Mouse (Mus musculus) Patski (cell line): ENCODE data around the gene Rplp1. TPM values are rescaled to one million over a fixed set of nuclear protein-coding genes. Genes with fewer than 3 reads are reported as not detected.

Experiments used
- ATAC-seq: fragments of 100-300 bp; one replicate; pipeline ENCODE4 v1.8.0; 2021
- CTCF ChIA-PET: fragments of 350-600 bp; sonication (Branson Sonifier 250); formaldehyde crosslinking; loops from one replicate; lab custom pipeline; 2022; ENCODE audit warnings: inconsistent platforms; lab: Charles Lee
- POLR2A ChIA-PET: fragments of 350-600 bp; sonication (Branson Sonifier 250); formaldehyde crosslinking; loops from one replicate; lab custom pipeline; 2022; ENCODE audit warnings: antibody characterized with exemption, inconsistent platforms; lab: Charles Lee
- DNase-seq: peaks from one replicate; pipeline ENCODE4 v3.0.0-alpha.2; 2011; ENCODE audit warnings: low read depth, low spot score
- H3K27me3 ChIP-seq: fragments of 371-371 bp; one replicate; pipeline ENCODE4 v1.5.1; 2021
- CTCF ChIP-seq: fragments of 100-300 bp; IDR thresholded peaks from one replicate; pipeline ENCODE4 v1.5.1; 2021
- in situ Hi-C: fragments of 300-500 bp; cut with MboI; formaldehyde crosslinking; loops from 3 replicates; pipeline ENCODE4 v1.11.1; 2018; ENCODE audit warnings: low pct_unique_long_range_greater_than_20kb, mixed read lengths
- polyA plus RNA-seq: library from polyadenylated mRNA; unstranded; gene quantifications from one replicate; pipeline ENCODE4 v1.2.3, GENCODE M21; 2021

Gene Rplp1
- 3,038 TPM for polyA plus RNA-seq

DNA sequence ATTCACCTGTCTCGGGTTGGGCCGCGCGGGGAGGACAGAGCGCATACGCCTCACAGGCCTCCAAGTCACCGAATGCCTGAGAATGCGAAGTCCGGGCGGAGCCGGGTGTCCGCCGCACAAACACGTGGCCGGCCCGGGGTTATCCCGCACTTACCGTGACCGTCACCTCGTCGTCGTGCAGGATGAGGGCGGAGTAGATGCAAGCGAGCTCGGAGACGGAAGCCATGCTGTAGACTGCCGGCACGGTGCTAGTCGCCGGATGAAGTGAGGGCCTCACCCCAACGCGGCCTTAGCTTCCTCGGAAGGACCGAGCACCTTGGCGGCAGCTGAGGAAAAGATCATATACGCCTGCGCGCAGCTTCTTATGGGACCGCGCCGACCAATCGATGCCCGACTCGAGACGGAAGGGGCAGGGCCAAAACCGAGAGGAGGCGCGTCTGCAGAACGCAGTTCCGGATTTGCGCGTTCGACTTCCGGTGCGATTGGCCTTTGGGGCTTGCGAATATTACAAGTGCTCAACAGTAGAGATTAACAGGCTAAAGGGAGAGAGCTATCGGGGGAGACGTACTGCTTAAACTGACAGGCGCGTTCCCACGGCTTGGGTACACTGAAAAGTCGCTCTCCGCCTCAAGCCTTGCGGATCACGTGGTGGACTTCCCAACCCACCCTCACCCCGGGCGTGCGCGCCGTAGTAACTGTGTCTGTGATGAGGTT, at the start of gene Rplp1:
Gene Rplp1 (minus strand): TSS at position 340 of the 714 bp plus-strand sequence.
- POLR2A ChIA-PET: interaction anchor here (1.1 to 1.7 kb wide), 4 partner anchors 10 to 32 kb away, joined by 3 to 4 read pairs (median 4); partner anchors contain the start of gene Kif23
- peak; percentile 81 for ATAC-seq
- in situ Hi-C loops: no loop called here
- peak; percentile 83 for DNase-seq
- TF ChIP-seq CTCF: no peak
- no peaks in the 10 kb centered on the region for H3K27me3 ChIP-seq
- CTCF ChIA-PET: interaction anchor here (1.1 to 1.4 kb wide), 2 partner anchors 10 kb away, joined by 4 to 5 read pairs; no protein-coding TSS in a partner anchor

- H3K27me3 ChIP-seq: no peaks in the 10 kb centered on the region
- ATAC-seq (peak; percentile 84), DNase-seq (peak; percentile 92)
- in situ Hi-C loops: loop anchor here (10.0 kb wide), 1 partner anchor 161 kb away; the partner anchor contains the start of gene Glce
- CTCF ChIA-PET: interaction anchor here (1.1 to 2.6 kb wide), 6 partner anchors 14 to 281 kb away, joined by 3 to 10 read pairs (median 4); no protein-coding TSS in a partner anchor
- TF ChIP-seq CTCF: no peak
- POLR2A ChIA-PET: no interaction called here
Measured at GRCm38 (mm10) chr9:61963356-61963755, 49.0 kb upstream of the Rplp1 start.

- ChIA-PET CTCF (interaction anchor here (1.1 to 1.6 kb wide), 4 partner anchors 12 to 79 kb away, joined by 3 to 4 read pairs (median 4); no protein-coding TSS in a partner anchor), POLR2A (no interaction called here)
- DNase-seq (no peak), ATAC-seq (no peak)
- TF ChIP-seq CTCF: no peak
- H3K27me3 ChIP-seq: no peaks in the 10 kb centered on the region
- in situ Hi-C loops: loop anchor here (10.0 kb wide), 1 partner anchor 164 kb away; the partner anchor contains the start of gene Glce
Measured at GRCm38 (mm10) chr9:61961181-61961580, 46.8 kb upstream of the Rplp1 start.

GRCm38 (mm10) chr9:61960753-61961152, 46.4 kb upstream of the Rplp1 start:
- in situ Hi-C loops: loop anchor here (10.0 kb wide), 1 partner anchor 164 kb away; the partner anchor contains the start of gene Glce
- no peak for DNase-seq
- POLR2A ChIA-PET: no interaction called here
- CTCF ChIA-PET: interaction anchor here (1.2 to 1.6 kb wide), 2 partner anchors 25 to 79 kb away, joined by 3 to 4 read pairs; no protein-coding TSS in a partner anchor
- TF ChIP-seq CTCF: no peak
- no peaks in the 10 kb centered on the region for H3K27me3 ChIP-seq
- no peak for ATAC-seq

- no peak for TF ChIP-seq CTCF
- CTCF ChIA-PET: interaction anchor here (1.2 to 1.6 kb wide), 2 partner anchors 26 to 80 kb away, joined by 3 to 4 read pairs; no protein-coding TSS in a partner anchor
- no peak for ATAC-seq
- in situ Hi-C loops: loop anchor here (10.0 kb wide), 1 partner anchor 165 kb away; the partner anchor contains the start of gene Glce
- H3K27me3 ChIP-seq: no peaks in the 10 kb centered on the region
- POLR2A ChIA-PET: no interaction called here
- DNase-seq: no peak
Measured at GRCm38 (mm10) chr9:61959921-61960569, 45.7 kb upstream of the Rplp1 start.

DNA sequence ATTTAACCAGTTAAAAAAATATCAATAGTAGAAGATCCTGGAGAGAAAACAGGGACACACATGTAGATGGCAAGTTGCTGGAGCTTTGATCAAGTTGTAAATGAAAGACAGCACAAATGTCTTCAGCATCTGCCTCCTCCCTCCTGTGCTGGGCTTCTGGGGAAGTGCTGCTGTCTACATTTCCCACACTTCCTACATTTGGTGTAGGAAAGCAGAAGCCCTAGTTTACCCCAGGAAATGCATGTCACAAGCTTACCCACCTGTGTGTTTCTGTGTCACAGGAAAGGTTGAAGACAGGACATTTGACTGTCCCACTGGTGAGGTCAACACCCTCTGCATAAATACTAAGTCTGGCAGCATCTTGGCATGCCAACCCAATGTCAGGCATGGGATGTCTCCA, 40.4 kb upstream of the Rplp1 start:
- ChIA-PET CTCF (interaction anchor here (0.8 to 1.6 kb wide), 3 partner anchors 13 to 86 kb away, joined by 3 to 5 read pairs (median 5); no protein-coding TSS in a partner anchor), POLR2A (no interaction called here)
- ATAC-seq: no peak
- TF ChIP-seq CTCF: no peak
- no peaks in the 10 kb centered on the region for H3K27me3 ChIP-seq
- in situ Hi-C loops: no loop called here
- DNase-seq: no peak

DNA sequence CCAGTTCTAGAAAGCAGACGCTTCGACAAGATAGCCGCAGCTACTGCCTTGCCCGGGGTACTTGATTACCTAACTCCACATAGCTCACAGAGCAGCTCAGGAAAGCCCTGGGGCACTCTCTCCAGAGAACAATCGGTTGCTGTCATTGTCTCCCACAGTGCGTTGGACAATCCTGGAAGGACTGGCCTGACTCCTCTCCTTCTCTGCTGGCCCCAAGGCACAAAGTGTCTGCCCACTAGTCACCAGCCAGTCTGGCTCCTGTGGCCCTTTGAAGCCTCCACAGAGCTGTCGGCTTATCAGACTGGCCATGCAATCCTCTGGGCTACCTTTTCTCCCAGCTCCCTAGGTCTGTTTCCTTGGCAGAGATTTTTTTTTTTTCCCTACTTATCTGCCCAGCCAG, 37.9 kb upstream of the Rplp1 start:
- ChIA-PET POLR2A (no interaction called here), CTCF (interaction anchor here (1.4 kb wide), 1 partner anchor 33 kb away, joined by 3 read pairs; no protein-coding TSS in a partner anchor)
- in situ Hi-C loops: no loop called here
- no peak for TF ChIP-seq CTCF
- ATAC-seq (no peak), DNase-seq (no peak)
- no peaks in the 10 kb centered on the region for H3K27me3 ChIP-seq

GRCm38 (mm10) chr9:61947402-61948346, 33.3 kb upstream of the Rplp1 start:
- POLR2A ChIA-PET: interaction anchor here (0.6 to 0.9 kb wide), 4 partner anchors 37 to 291 kb away, joined by 3 to 5 read pairs (median 4); no protein-coding TSS in a partner anchor
- peak; percentile 97 for TF ChIP-seq CTCF
- H3K27me3 ChIP-seq: no peaks in the 10 kb centered on the region
- CTCF ChIA-PET: interaction anchor here (0.5 to 2.2 kb wide), 10 partner anchors 15 to 302 kb away, joined by 3 to 10 read pairs (median 5); no protein-coding TSS in a partner anchor
- peak; percentile 45 for ATAC-seq
- in situ Hi-C loops: loop anchor here (5.0 kb wide), 1 partner anchor 295 kb away; no protein-coding TSS in a partner anchor
- peak; percentile 64 for DNase-seq
